Mouse (Mus musculus): Measurements from ENCODE around the gene Rbp7. TPM values are rescaled to one million over a fixed set of nuclear protein-coding genes. Genes with fewer than 3 reads are reported as not detected.
"Not testable (repeated sequence)": the region's sequence is repeated elsewhere in the genome, so short reads cannot be mapped to it uniquely, and the experiment has no call there.

Rbp7 gene
- polyA plus RNA-seq, 1 experiment from 2014 or later = 3.4 TPM

GRCm38 (mm10) chr4:149444964-149445701 lies 9.6 kb downstream of the Rbp7 start:
- peaks cover 6% of the 10 kb centered on the region for H3K4me1 ChIP-seq (replicated peaks; ENCODE audit: control insufficient read depth, insufficient read depth, low read length)
- peak; percentile 98 for ATAC-seq (ENCODE audit: low read depth)
- under 1% methylated on average over 36 of the region's 36 CpGs for WGBS
- no peaks in the 10 kb centered on the region for H3K36me3 ChIP-seq (ENCODE audit: control insufficient read depth, insufficient read depth, low read length)
- no peaks in the 10 kb centered on the region for H3K9me3 ChIP-seq (ENCODE audit: control insufficient read depth, low read length)
- peak overlapping the region; percentile 73 for H3K9ac ChIP-seq (ENCODE audit: low read length)
- H3K27me3 ChIP-seq (ENCODE audit: control insufficient read depth, insufficient read depth, low read depth, low read length) = no peaks in the 10 kb centered on the region
- H3K27ac ChIP-seq (ENCODE audit: low read length) = peak overlapping the region; percentile 89
- peak overlapping the region; percentile 67 for H3K4me2 ChIP-seq (ENCODE audit: low read depth, low read length)
- H3K4me3 ChIP-seq (ENCODE audit: low read length) = peak overlapping the region; percentile 41

DNA sequence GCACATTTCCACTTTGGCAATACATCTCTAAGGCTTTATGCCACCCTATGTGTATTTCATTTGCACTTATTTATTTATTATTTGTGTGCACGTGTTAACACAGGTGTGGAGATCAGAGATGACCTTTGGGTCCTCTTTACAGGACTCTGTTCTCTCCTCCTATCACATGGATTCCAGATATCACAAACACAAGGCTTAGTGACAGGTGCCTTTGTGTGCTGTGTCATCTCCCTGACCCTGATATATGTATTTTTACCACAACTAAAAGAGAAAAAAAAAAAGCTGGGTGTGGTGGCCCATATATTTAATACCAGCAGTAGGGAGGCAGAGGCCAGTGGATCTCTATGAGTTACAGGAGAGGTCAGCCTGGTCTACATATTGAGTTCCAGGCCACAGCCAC lies 10.3 kb downstream of the Rbp7 start:
- Histone ChIP-seq H3K9ac (ENCODE audit: low read length) (peak overlapping the region; percentile 73; the same call in 1 of the 2 replicates), H3K4me3 (ENCODE audit: low read length) (no peak overlapping the region), H3K27ac (ENCODE audit: low read length) (no peak overlapping the region), H3K27me3 (ENCODE audit: control insufficient read depth, insufficient read depth, low read depth, low read length) (no peaks in the 10 kb centered on the region), H3K36me3 (ENCODE audit: control insufficient read depth, insufficient read depth, low read length) (no peaks in the 10 kb centered on the region), H3K4me1 (replicated peaks; ENCODE audit: control insufficient read depth, insufficient read depth, low read length) (peaks cover 6% of the 10 kb centered on the region), H3K4me2 (ENCODE audit: low read depth, low read length) (peak overlapping the region; percentile 67), H3K9me3 (ENCODE audit: control insufficient read depth, low read length) (no peaks in the 10 kb centered on the region)
- WGBS = 52% methylated on average over 1 of the region's 1 CpGs
- no peak for ATAC-seq (ENCODE audit: low read depth)

DNA sequence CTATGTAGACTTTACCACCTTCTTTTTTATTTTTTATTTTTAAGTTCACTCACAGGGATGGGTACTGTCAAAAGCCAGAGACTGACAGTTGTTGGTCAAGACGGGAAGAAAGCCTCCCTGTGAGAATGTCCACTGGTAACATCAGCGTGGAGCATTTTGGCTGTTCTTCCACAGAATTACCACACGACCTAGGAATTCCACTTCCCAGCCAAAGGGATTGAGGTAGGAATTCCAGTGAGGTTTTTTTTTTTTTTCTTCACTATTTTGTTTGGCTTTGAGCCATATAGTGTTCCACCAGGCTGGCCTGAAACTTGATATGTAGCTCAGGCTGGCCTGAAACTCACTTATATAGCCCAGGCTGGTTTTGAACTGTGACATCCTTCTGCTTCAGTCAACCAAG lies 12.3 kb downstream of the Rbp7 start:
- H3K9ac ChIP-seq (ENCODE audit: low read length) = no peak overlapping the region
- ATAC-seq (ENCODE audit: low read depth) = no peak
- H3K4me3 ChIP-seq (ENCODE audit: low read length) = no peak overlapping the region
- H3K4me1 ChIP-seq (replicated peaks; ENCODE audit: control insufficient read depth, insufficient read depth, low read length) = peaks cover 6% of the 10 kb centered on the region
- no peaks in the 10 kb centered on the region for H3K9me3 ChIP-seq (ENCODE audit: control insufficient read depth, low read length)
- WGBS = 17% methylated on average over 3 of the region's 3 CpGs
- no peaks in the 10 kb centered on the region for H3K36me3 ChIP-seq (ENCODE audit: control insufficient read depth, insufficient read depth, low read length)
- H3K27ac ChIP-seq (ENCODE audit: low read length) = 0 out of 2 replicates have a peak overlapping the region, but pooled peaks have one; percentile 38
- no peaks in the 10 kb centered on the region for H3K27me3 ChIP-seq (ENCODE audit: control insufficient read depth, insufficient read depth, low read depth, low read length)
- H3K4me2 ChIP-seq (ENCODE audit: low read depth, low read length) = no peak overlapping the region

GRCm38 (mm10) chr4:149440576-149440975 lies 14.2 kb downstream of the Rbp7 start:
- Histone ChIP-seq H3K9ac (ENCODE audit: low read length) (no peak overlapping the region), H3K4me3 (ENCODE audit: low read length) (no peak overlapping the region), H3K27me3 (ENCODE audit: control insufficient read depth, insufficient read depth, low read depth, low read length) (no peaks in the 10 kb centered on the region), H3K4me1 (replicated peaks; ENCODE audit: control insufficient read depth, insufficient read depth, low read length) (no peaks in the 10 kb centered on the region; the same call in 1 of the 2 replicates), H3K9me3 (ENCODE audit: control insufficient read depth, low read length) (no peaks in the 10 kb centered on the region), H3K27ac (ENCODE audit: low read length) (no peak overlapping the region), H3K36me3 (ENCODE audit: control insufficient read depth, insufficient read depth, low read length) (no peaks in the 10 kb centered on the region), H3K4me2 (ENCODE audit: low read depth, low read length) (no peak overlapping the region)
- no peak for ATAC-seq (ENCODE audit: low read depth)
- WGBS = 73% methylated on average over 8 of the region's 8 CpGs

DNA sequence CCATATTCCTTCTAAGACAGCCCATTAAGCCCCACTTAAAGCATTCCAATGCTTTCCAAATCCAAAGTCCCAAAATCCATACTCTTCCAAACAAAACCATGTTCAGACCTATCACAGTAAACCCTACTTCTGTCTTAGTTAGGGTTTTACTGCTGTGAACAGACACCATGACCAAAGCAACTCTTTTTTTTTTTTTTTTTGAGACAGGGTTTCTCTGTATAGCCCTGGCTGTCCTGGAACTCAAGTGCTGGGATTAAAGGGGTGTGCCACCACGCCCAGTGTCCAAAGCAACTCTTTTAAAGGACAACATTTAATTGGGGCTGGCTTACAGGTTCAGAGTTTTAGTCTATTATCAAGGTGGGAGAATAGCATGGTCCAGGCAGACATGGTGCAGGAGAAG lies 22.9 kb downstream of the Rbp7 start:
- H3K27ac ChIP-seq (ENCODE audit: low read length); H3K4me3 ChIP-seq (ENCODE audit: low read length); H3K36me3 ChIP-seq (ENCODE audit: control insufficient read depth, insufficient read depth, low read length); H3K4me1 ChIP-seq (replicated peaks; ENCODE audit: control insufficient read depth, insufficient read depth, low read length); H3K27me3 ChIP-seq (ENCODE audit: control insufficient read depth, insufficient read depth, low read depth, low read length); ATAC-seq (ENCODE audit: low read depth); H3K9ac ChIP-seq (ENCODE audit: low read length); H3K4me2 ChIP-seq (ENCODE audit: low read depth, low read length); H3K9me3 ChIP-seq (ENCODE audit: control insufficient read depth, low read length): not testable (repeated sequence)
- WGBS = 86% methylated on average over 1 of the region's 1 CpGs

DNA sequence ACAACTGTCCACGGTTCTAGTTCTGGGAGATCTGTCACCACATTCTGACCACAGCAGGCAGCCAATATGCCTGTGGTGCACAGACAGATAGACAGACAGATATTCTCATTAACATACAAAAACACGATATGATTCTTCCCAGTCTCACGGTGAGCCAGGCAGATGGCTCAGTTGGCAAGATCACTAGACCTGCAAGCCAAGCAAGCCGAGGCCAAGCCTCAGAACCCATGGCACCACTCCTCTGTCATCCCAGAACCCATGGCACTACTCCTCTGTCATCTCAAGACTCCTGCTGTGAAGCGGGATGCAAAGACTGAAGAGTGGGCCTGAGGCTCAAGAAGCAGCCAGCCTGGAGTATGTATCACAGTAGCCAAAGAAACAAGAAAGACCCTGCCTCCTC lies 25.2 kb downstream of the Rbp7 start:
- H3K9ac ChIP-seq (ENCODE audit: low read length) = no peak overlapping the region
- H3K4me2 ChIP-seq (ENCODE audit: low read depth, low read length) = no peak overlapping the region
- ATAC-seq (ENCODE audit: low read depth) = no peak
- no peak overlapping the region for H3K27ac ChIP-seq (ENCODE audit: low read length)
- WGBS = 77% methylated on average over 5 of the region's 5 CpGs
- no peaks in the 10 kb centered on the region for H3K9me3 ChIP-seq (ENCODE audit: control insufficient read depth, low read length)
- H3K4me1 ChIP-seq (replicated peaks; ENCODE audit: control insufficient read depth, insufficient read depth, low read length) = peaks cover 2% of the 10 kb centered on the region; the same call in 1 of the 2 replicates
- no peaks in the 10 kb centered on the region for H3K36me3 ChIP-seq (ENCODE audit: control insufficient read depth, insufficient read depth, low read length)
- no peaks in the 10 kb centered on the region for H3K27me3 ChIP-seq (ENCODE audit: control insufficient read depth, insufficient read depth, low read depth, low read length)
- no peak overlapping the region for H3K4me3 ChIP-seq (ENCODE audit: low read length)

GRCm38 (mm10) chr4:149426325-149427199 lies 28.2 kb downstream of the Rbp7 start, which contains the start of gene Ube4b:
TSS of gene Ube4b (minus strand) at chr4:149426749.
- Histone ChIP-seq H3K9ac (ENCODE audit: low read length) (peak within 1 kb of the TSS; percentile 95), H3K9me3 (ENCODE audit: control insufficient read depth, low read length) (no peaks in the 10 kb centered on the region), H3K36me3 (ENCODE audit: control insufficient read depth, insufficient read depth, low read length) (no peaks in the 10 kb centered on the region), H3K27ac (ENCODE audit: low read length) (peak within 1 kb of the TSS; percentile 99), H3K4me2 (ENCODE audit: low read depth, low read length) (peak within 1 kb of the TSS; percentile 91), H3K27me3 (ENCODE audit: control insufficient read depth, insufficient read depth, low read depth, low read length) (no peaks in the 10 kb centered on the region), H3K4me3 (ENCODE audit: low read length) (peak within 1 kb of the TSS; percentile 95), H3K4me1 (replicated peaks; ENCODE audit: control insufficient read depth, insufficient read depth, low read length) (peaks cover 5% of the 10 kb centered on the region; the same call in 1 of the 2 replicates)
- under 1% methylated on average over 44 of the region's 50 CpGs for WGBS
- ATAC-seq (ENCODE audit: low read depth) = peak; percentile 94

GRCm38 (mm10) chr4:149425801-149426292 lies 28.9 kb downstream of the Rbp7 start:
- peak; percentile 70 for ATAC-seq (ENCODE audit: low read depth)
- Histone ChIP-seq H3K4me1 (replicated peaks; ENCODE audit: control insufficient read depth, insufficient read depth, low read length) (peaks cover 5% of the 10 kb centered on the region; the same call in 1 of the 2 replicates), H3K4me2 (ENCODE audit: low read depth, low read length) (peak overlapping the region; percentile 91), H3K4me3 (ENCODE audit: low read length) (peak overlapping the region; percentile 95), H3K9ac (ENCODE audit: low read length) (peak overlapping the region; percentile 95), H3K9me3 (ENCODE audit: control insufficient read depth, low read length) (no peaks in the 10 kb centered on the region), H3K27me3 (ENCODE audit: control insufficient read depth, insufficient read depth, low read depth, low read length) (no peaks in the 10 kb centered on the region), H3K36me3 (ENCODE audit: control insufficient read depth, insufficient read depth, low read length) (no peaks in the 10 kb centered on the region), H3K27ac (ENCODE audit: low read length) (peak overlapping the region; percentile 99)
- under 1% methylated on average over 35 of the region's 35 CpGs for WGBS

DNA sequence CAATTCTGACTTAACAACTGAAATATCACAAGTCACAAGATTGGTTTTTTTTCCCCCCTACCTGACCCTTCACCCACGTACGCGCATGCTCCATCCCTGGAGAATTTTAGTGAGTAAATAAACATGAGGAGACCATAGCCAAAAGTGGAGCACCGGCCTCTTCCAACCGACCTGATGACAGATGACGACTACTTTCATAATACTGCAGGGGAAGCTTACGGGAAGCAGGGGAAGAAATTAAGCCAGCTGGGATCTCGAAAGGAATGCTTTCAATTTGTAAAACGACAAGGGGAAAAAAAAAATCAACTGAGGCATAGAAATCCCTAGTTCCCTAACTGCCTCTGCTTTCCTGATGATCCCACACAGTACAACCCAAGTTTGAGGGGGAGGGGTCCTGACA lies 30.0 kb downstream of the Rbp7 start:
- H3K27me3 ChIP-seq (ENCODE audit: control insufficient read depth, insufficient read depth, low read depth, low read length) = no peaks in the 10 kb centered on the region
- 1% methylated on average over 9 of the region's 9 CpGs for WGBS
- peak overlapping the region; percentile 95 for H3K4me3 ChIP-seq (ENCODE audit: low read length)
- H3K27ac ChIP-seq (ENCODE audit: low read length) = no peak overlapping the region
- no peaks in the 10 kb centered on the region for H3K9me3 ChIP-seq (ENCODE audit: control insufficient read depth, low read length)
- peaks cover 5% of the 10 kb centered on the region; the same call in 1 of the 2 replicates for H3K4me1 ChIP-seq (replicated peaks; ENCODE audit: control insufficient read depth, insufficient read depth, low read length)
- peak overlapping the region; percentile 95 for H3K9ac ChIP-seq (ENCODE audit: low read length)
- ATAC-seq (ENCODE audit: low read depth) = no peak
- H3K36me3 ChIP-seq (ENCODE audit: control insufficient read depth, insufficient read depth, low read length) = no peaks in the 10 kb centered on the region
- H3K4me2 ChIP-seq (ENCODE audit: low read depth, low read length) = peak overlapping the region; percentile 91

Data from lung, embryonic 16.5 days (tissue).